Mouse (Mus musculus) C2C12 (cell line): ENCODE measurements around the gene Brpf1. TPM values are rescaled to one million over a fixed set of nuclear protein-coding genes. Genes with fewer than 3 reads are reported as not detected.

ENCODE experiments used
- H3K27me3 ChIP-seq: one replicate; pipeline ENCODE4 v1.6.1; 2011; ENCODE audit not compliant: control insufficient read depth, insufficient read depth, insufficient read length
- H3K36me3 ChIP-seq: one replicate; pipeline ENCODE4 v1.6.1; 2011; ENCODE audit not compliant: control insufficient read depth, insufficient read depth
- H3K4me3 ChIP-seq: one replicate; pipeline ENCODE4 v1.5.1; 2011; ENCODE audit warnings: mild to moderate bottlenecking, control low read depth; ENCODE audit not compliant: poor library complexity, insufficient read depth, severe bottlenecking
- H3K79me2 ChIP-seq: one replicate; pipeline ENCODE4 v1.6.1; 2011; ENCODE audit not compliant: control insufficient read depth, insufficient read depth
- H3K79me3 ChIP-seq: one replicate; pipeline ENCODE4 v1.6.1; 2011; ENCODE audit warnings: low read depth, control low read depth
- H3ac ChIP-seq: one replicate; pipeline ENCODE3; 2011; ENCODE audit warnings: low read depth; ENCODE audit not compliant: control insufficient read depth, insufficient read length
- CEBPB ChIP-seq: IDR thresholded peaks from one replicate; pipeline ENCODE4 v1.6.1; 2011; ENCODE audit warnings: low read depth, mild to moderate bottlenecking, control low read depth, moderate library complexity
- CTCF ChIP-seq: IDR thresholded peaks from one replicate; pipeline ENCODE4 v1.5.1; 2011; ENCODE audit not compliant: control insufficient read depth, insufficient read depth, insufficient read length
- FOSL1 ChIP-seq: IDR thresholded peaks from one replicate; pipeline ENCODE4 v1.8.0; 2011; ENCODE audit warnings: mild to moderate bottlenecking, low read length; ENCODE audit not compliant: poor library complexity, insufficient read depth, severe bottlenecking
- MAX ChIP-seq: IDR thresholded peaks from one replicate; pipeline ENCODE4 v1.6.1; 2011; ENCODE audit warnings: mild to moderate bottlenecking, control low read depth
- MYOD1 ChIP-seq: IDR thresholded peaks from one replicate; pipeline ENCODE4 v1.6.1; 2011; ENCODE audit warnings: low read depth; ENCODE audit not compliant: control insufficient read depth, insufficient read length
- MYOG ChIP-seq: IDR thresholded peaks from one replicate; pipeline ENCODE4 v1.6.1; 2011; ENCODE audit not compliant: control insufficient read depth, insufficient read length; ENCODE audit errors: extremely low read depth
- USF1 ChIP-seq: IDR thresholded peaks from one replicate; pipeline ENCODE4 v1.6.1; 2011; ENCODE audit warnings: low read depth, mild to moderate bottlenecking, control low read depth, moderate library complexity
- long read RNA-seq, 2 experiments: library from polyadenylated mRNA; unstranded; transcript quantifications; one replicate each; pipeline ENCODE4 v2.0.0; 2019 to 2020
- polyA plus RNA-seq: library from polyadenylated mRNA; unstranded; fragments of >200 nt; fragmentation: generic; extraction: Trizol; gene quantifications from one replicate; pipeline ENCODE4 v1.2.1, GENCODE M21; 2012; ENCODE audit warnings: missing spikeins

The Brpf1 gene
- 16.1 TPM for polyA plus RNA-seq
- long read RNA-seq, experiment 1, full-length matches to known transcripts = 1 of 3 reads
- long read RNA-seq, experiment 1, partial matches to known transcripts = 2 of 3 reads
- long read RNA-seq, experiment 1, other reads (novel, unspliced or antisense) = 0 of 3 reads
- long read RNA-seq, experiment 2, full-length matches to known transcripts = 11 of 62 reads
- long read RNA-seq, experiment 2, partial matches to known transcripts = 7 of 62 reads
- long read RNA-seq, experiment 2, other reads (novel, unspliced or antisense) = 44 of 62 reads

GRCm38 (mm10) chr6:113306986-113307349 lies at the start of gene Brpf1:
Brpf1 (plus strand) TSS chr6:113307137.
- peak within 1 kb of the TSS; percentile 94 for H3ac ChIP-seq
- H3K4me3 ChIP-seq = peak within 1 kb of the TSS; percentile 96
- peaks cover 50% of the 10 kb centered on the region for H3K79me2 ChIP-seq
- H3K79me3 ChIP-seq = peaks cover 43% of the 10 kb centered on the region
- peaks cover 21% of the 10 kb centered on the region for H3K36me3 ChIP-seq
- TF ChIP-seq MAX (no peak), CEBPB (no peak), CTCF (no peak), MYOG (no peak), USF1 (no peak), MYOD1 (no peak), FOSL1 (no peak)
- H3K27me3 ChIP-seq = no peaks in the 10 kb centered on the region

DNA sequence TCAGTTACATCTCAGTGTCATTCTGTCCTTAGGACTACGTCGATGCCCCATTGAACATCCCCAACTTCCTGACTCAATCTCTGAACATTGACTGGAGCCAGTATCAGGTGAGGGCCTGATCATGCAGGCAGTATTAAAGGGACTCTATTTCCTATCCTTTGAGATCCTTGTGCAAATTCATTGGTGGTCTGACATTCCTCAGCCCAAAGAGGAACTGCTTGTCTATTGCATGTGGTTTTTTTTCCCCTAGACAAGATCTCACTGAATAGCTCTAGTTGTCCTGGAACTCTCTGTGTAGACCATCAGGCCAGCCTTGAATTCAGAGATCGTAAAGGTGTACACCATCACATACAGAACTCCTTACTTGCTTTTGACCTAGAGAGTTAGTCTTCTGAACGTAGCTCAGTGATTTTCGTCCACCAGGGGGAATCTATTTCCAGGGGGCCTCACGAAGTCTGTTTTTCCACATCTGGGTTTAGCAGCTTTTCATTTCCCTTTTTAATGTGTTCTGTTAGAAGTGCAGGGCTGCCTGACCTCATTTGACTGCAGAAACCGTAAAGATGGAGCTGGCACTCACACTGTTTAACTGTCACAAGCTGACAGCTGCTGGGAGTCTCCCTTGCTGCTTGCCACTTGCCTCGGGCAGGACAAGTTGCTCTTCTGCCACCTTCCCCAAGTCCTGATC lies 45.6 kb upstream of the Brpf1 start:
- H3K79me2 ChIP-seq = no peaks in the 10 kb centered on the region
- H3K4me3 ChIP-seq = no peak overlapping the region
- H3K79me3 ChIP-seq = no peaks in the 10 kb centered on the region
- no peaks in the 10 kb centered on the region for H3K27me3 ChIP-seq
- TF ChIP-seq USF1 = no peak
- no peak for TF ChIP-seq FOSL1
- no peak for TF ChIP-seq MYOG
- no peak for TF ChIP-seq MAX
- TF ChIP-seq CEBPB = no peak
- no peak for TF ChIP-seq CTCF
- no peak for TF ChIP-seq MYOD1
- H3ac ChIP-seq = no peak overlapping the region
- peaks cover 28% of the 10 kb centered on the region for H3K36me3 ChIP-seq

- Histone ChIP-seq H3K79me3 (no peaks in the 10 kb centered on the region), H3K27me3 (no peaks in the 10 kb centered on the region), H3K79me2 (no peaks in the 10 kb centered on the region), H3K4me3 (no peak overlapping the region), H3K36me3 (peaks cover 36% of the 10 kb centered on the region), H3ac (no peak overlapping the region)
- no peak for TF ChIP-seq MYOD1
- no peak for TF ChIP-seq MYOG
- no peak for TF ChIP-seq CTCF
- no peak for TF ChIP-seq USF1
- TF ChIP-seq MAX = no peak
- no peak for TF ChIP-seq FOSL1
- TF ChIP-seq CEBPB = no peak
These were observed 43.4 kb upstream of the Brpf1 start for GRCm38 (mm10) chr6:113263531-113263930.

DNA sequence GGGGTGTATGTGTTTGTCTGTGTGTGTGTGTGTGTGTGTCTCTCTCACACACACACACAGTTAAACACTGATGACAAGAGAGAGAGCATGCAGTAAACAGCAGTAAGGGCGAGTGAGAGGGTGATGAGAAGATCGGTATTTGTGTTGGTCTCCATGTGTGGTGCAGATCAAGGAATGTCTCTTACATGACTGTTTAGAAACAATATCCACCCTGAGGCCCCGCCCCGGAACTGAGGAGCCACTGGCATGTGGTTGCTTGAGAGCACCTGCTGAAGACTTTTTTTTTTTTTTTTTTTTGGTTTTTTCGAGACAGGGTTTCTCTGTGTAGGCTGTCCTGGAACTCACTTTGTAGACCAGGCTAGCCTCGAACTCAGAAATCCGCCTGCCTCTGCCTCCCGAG lies 42.5 kb upstream of the Brpf1 start:
- H3K27me3 ChIP-seq = no peaks in the 10 kb centered on the region
- TF ChIP-seq CTCF (no peak), FOSL1 (no peak), MAX (no peak), USF1 (no peak), CEBPB (no peak), MYOD1 (no peak), MYOG (no peak)
- H3K36me3 ChIP-seq = peaks cover 37% of the 10 kb centered on the region
- H3ac ChIP-seq = no peak overlapping the region
- no peak overlapping the region for H3K4me3 ChIP-seq
- no peaks in the 10 kb centered on the region for H3K79me2 ChIP-seq
- H3K79me3 ChIP-seq = no peaks in the 10 kb centered on the region

DNA sequence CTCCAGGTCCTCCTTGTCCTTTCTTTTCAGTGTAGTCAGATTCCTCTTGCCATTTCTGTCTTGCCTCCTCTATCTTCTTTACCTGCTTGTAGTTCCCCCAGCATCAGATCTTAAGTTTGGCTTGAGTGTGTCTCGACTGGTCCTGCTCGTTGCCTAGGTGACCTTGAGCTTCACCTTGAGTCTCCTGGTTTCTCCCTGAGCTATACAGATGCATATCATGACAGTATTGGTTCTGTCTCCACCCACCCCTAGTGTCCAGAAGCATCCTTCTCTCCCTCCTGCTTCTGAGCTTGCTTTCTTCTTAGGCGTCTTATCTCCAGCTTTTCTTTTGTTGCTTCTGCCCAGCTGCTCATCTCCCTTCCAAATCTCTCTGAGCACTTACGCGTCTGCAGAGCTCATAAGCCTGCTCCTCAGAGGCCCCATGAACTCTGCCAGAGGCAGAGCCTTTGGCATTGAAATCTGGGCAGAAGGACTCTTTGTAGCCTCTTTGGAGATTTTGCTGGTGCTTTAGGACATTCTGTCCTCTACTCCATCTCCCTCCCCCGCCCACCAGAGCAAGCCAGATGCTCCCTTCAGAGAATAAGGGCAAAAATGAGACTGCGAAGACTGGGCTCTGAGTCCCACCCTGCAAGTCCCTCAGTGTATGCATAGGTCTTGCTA lies 39.8 kb upstream of the Brpf1 start:
- Histone ChIP-seq H3ac (no peak overlapping the region), H3K27me3 (no peaks in the 10 kb centered on the region), H3K36me3 (peaks cover 37% of the 10 kb centered on the region), H3K79me2 (no peaks in the 10 kb centered on the region), H3K79me3 (no peaks in the 10 kb centered on the region), H3K4me3 (no peak overlapping the region)
- TF ChIP-seq MYOG (no peak), MYOD1 (no peak)

DNA sequence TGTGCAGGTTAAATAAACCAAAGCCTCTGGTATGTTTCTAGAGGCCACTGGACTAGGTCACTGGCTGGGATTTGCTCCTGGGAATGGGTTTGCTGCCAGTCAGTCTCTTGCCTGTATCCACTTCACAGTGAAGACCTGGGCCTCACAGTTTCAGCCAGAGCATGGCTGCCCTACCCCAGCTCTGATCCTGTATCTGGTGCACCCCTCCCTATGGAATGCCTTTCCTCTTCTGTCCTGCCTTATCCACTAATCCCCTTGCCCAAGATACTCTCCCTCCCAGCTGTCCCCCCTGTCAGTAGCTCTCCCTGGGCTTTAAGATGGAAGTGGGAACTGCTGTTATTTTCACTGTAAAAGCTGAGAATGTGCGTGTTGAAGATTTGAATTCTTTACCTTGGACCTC lies 38.9 kb upstream of the Brpf1 start:
- no peak overlapping the region for H3ac ChIP-seq
- TF ChIP-seq MYOD1 (no peak), FOSL1 (no peak), USF1 (no peak), MYOG (no peak), MAX (no peak), CEBPB (no peak), CTCF (no peak)
- H3K36me3 ChIP-seq = peaks cover 32% of the 10 kb centered on the region

More for the DNA sequence above, 38.9 kb upstream of the Brpf1 start:
- no peaks in the 10 kb centered on the region for H3K79me2 ChIP-seq
- no peak overlapping the region for H3K4me3 ChIP-seq
- H3K27me3 ChIP-seq = no peaks in the 10 kb centered on the region
- H3K79me3 ChIP-seq = no peaks in the 10 kb centered on the region
